Mouse (Mus musculus) forebrain, embryonic 14.5 days (tissue): Measurements from ENCODE around the gene Timm17a. TPM values are rescaled to one million over a fixed set of nuclear protein-coding genes. Genes with fewer than 3 reads are reported as not detected.
A peak's percentile ranks its signal among the peaks of the same experiment; 100 is the strongest.

ENCODE experiments used
- ATAC-seq: fragments of 200-750 bp; cut with Nextera tagmentation; 2 replicates; pipeline ENCODE4 v1.8.0; 2017; ENCODE audit warnings: mild to moderate bottlenecking, moderate library complexity
- DNase-seq: peaks from one replicate; pipeline ENCODE4 v3.0.0-alpha.2; 2015; ENCODE audit warnings: low spot score
- H3K27ac ChIP-seq: fragments of 300-500 bp; sonication (generic); 2 replicates; pipeline ENCODE4 v1.5.1; 2014; ENCODE audit warnings: low read depth, mild to moderate bottlenecking, control low read depth, low read length, moderate library complexity
- H3K27me3 ChIP-seq: fragments of 300-500 bp; sonication (generic); replicated peaks from 2 replicates; pipeline ENCODE4 v1.6.1; 2014; ENCODE audit warnings: low read length, control low read depth, mixed read lengths; ENCODE audit not compliant: control insufficient read depth, insufficient read depth
- H3K36me3 ChIP-seq: fragments of 300-500 bp; sonication (generic); 2 replicates; pipeline ENCODE4 v1.6.1; 2014; ENCODE audit warnings: low read length, control low read depth; ENCODE audit not compliant: control insufficient read depth, insufficient read depth
- H3K4me1 ChIP-seq: fragments of 300-500 bp; sonication (generic); 2 replicates; pipeline ENCODE4 v1.6.1; 2014; ENCODE audit warnings: antibody characterized with exemption, low read length, control low read depth; ENCODE audit not compliant: control insufficient read depth, insufficient read depth
- H3K4me2 ChIP-seq: fragments of 300-500 bp; sonication (generic); 2 replicates; pipeline ENCODE4 v1.6.1; 2014; ENCODE audit warnings: mild to moderate bottlenecking, control low read depth, low read length
- H3K4me3 ChIP-seq: fragments of 300-500 bp; sonication (generic); 2 replicates; pipeline ENCODE4 v1.5.1; 2014; ENCODE audit warnings: low read depth, low read length, control low read depth
- H3K9ac ChIP-seq: fragments of 300-500 bp; sonication (generic); 2 replicates; pipeline ENCODE4 v1.6.1; 2014; ENCODE audit warnings: mild to moderate bottlenecking, low read length, control low read depth, moderate library complexity
- H3K9me3 ChIP-seq: fragments of 300-500 bp; sonication (generic); replicated peaks from 2 replicates; pipeline ENCODE4 v1.6.1; 2016; ENCODE audit warnings: low read length, control low read depth, mixed read lengths; ENCODE audit not compliant: control insufficient read depth
- WGBS: fragments of 180-500 bp; shearing (Covaris S2); extraction: QIAGEN DNeasy Blood & Tissue Kit; methylation state at CpG from one replicate; pipeline ENCODE4 v1.1.7; 2014; 5-methylcytosine and 5-hydroxymethylcytosine counted together
- polyA plus RNA-seq: library from polyadenylated mRNA; unstranded; fragments of >200 nt; fragmentation: Nextera tagmentation; extraction: Ambion mirVana; gene quantifications from 2 replicates; pipeline ENCODE4 v1.2.1, GENCODE M21; 2014

The Timm17a gene
- polyA plus RNA-seq, 1 experiment from 2014 or later = 148 TPM

DNA sequence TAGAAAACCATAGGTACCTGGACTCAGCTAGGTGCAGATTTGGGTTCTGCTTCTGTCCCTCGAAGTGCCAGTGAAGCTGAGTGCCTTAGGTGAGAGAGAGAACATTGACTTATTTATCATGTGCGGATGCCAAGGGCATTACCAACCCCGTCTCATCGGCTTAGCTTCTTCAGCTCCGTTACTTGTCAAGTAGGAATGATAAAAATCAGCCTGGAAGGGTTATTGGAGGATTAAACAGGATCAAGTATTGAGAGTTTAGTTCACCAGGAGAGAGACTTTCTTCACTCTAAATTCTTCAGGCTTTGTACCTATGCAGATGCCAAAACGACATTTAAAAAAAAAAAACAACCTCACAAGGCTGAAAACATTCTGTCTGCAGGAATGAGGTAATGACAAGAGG, 17.0 kb upstream of the Timm17a start:
- no peaks in the 10 kb centered on the region for H3K9me3 ChIP-seq
- WGBS = 81% methylated on average over 6 of the region's 6 CpGs
- no peak for DNase-seq
- no peaks in the 10 kb centered on the region for H3K27me3 ChIP-seq
- H3K9ac ChIP-seq = no peak overlapping the region
- H3K36me3 ChIP-seq = no peaks in the 10 kb centered on the region
- no peak for ATAC-seq
- no peak overlapping the region for H3K4me3 ChIP-seq
- no peaks in the 10 kb centered on the region for H3K4me1 ChIP-seq
- H3K27ac ChIP-seq = no peak overlapping the region
- no peak overlapping the region for H3K4me2 ChIP-seq

DNA sequence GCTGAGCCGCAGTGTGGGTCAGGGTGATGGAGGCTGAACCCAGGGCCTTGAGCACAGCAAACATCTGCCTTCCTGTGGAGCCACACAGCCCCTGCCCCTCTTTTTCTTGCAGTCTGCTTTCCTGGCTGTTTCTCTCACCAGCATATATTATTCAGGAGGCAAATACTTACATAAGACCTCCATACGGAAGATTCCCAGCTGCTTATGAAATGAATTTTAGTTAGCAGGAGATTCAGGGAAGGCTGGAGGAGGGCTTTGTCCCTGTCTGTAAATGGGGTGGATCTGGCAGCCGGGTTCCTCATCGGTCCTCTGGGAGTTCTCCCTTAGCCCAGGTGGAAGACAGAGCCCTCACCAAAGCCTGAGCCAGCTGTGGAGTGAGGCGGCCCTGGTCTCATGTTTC, 14.8 kb upstream of the Timm17a start:
- no peaks in the 10 kb centered on the region for H3K4me1 ChIP-seq
- H3K36me3 ChIP-seq = no peaks in the 10 kb centered on the region
- no peak overlapping the region for H3K27ac ChIP-seq
- no peak for ATAC-seq
- no peak overlapping the region for H3K9ac ChIP-seq
- no peaks in the 10 kb centered on the region for H3K9me3 ChIP-seq
- no peak overlapping the region for H3K4me2 ChIP-seq
- DNase-seq = no peak
- no peak overlapping the region for H3K4me3 ChIP-seq
- no peaks in the 10 kb centered on the region for H3K27me3 ChIP-seq
- 77% methylated on average over 5 of the region's 5 CpGs for WGBS

DNA sequence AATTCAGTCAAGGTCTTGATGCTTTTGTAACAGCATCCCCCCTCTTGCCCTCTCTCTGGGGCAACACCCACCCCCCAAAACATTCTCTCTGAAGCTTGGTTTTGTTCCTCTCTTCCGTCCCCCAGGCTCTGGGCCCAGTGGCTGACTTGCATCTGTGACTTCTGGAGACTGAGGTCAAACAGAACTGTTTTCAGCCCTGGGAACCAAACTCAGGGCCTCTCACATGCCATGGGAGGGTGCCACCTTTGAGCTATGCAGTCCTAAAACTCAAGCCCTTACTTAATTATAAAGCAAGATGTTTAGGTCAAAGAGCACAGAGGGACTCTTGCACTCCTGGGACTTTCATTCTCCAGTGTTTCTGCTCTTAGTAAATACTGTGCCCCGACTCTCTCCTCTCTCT, 12.4 kb upstream of the Timm17a start:
- Histone ChIP-seq H3K9me3 (no peaks in the 10 kb centered on the region), H3K4me1 (no peaks in the 10 kb centered on the region), H3K4me2 (no peak overlapping the region), H3K9ac (no peak overlapping the region), H3K36me3 (no peaks in the 10 kb centered on the region), H3K27me3 (no peaks in the 10 kb centered on the region), H3K27ac (no peak overlapping the region), H3K4me3 (no peak overlapping the region)
- ATAC-seq (no peak), DNase-seq (no peak)
- 95% methylated on average over 2 of the region's 2 CpGs for WGBS

DNA sequence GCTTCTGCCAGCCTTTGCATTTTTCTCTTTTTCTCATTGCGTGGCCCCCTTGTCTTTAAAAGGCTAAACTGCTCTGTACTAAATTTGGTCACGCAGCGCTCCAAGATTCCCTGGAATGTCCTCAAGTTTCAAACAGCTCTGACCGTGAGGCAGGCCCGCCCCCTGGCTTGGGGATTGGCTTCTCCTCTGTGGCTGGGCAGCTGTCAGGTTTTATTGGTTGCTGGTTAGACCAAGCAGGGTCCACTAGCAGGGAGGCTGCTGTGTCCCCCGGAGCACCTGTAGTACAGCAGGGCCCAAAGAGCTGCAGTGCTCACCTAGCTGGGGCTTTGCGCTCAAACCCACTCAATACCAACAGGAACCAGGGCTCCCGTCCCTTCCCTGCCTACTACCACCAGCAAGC, 11.0 kb upstream of the Timm17a start, which contains the start of gene Lmod1:
Gene Lmod1 (plus strand): TSS at position 237 of the 400 bp plus-strand sequence.
- no peak within 1 kb of the TSS for H3K4me2 ChIP-seq
- no peak within 1 kb of the TSS for H3K4me3 ChIP-seq
- no peak within 1 kb of the TSS for H3K9ac ChIP-seq
- H3K9me3 ChIP-seq = no peaks in the 10 kb centered on the region
- WGBS = 20% methylated on average over 8 of the region's 8 CpGs
- no peak for DNase-seq
- no peak for ATAC-seq
- no peaks in the 10 kb centered on the region for H3K36me3 ChIP-seq
- no peak within 1 kb of the TSS for H3K27ac ChIP-seq
- H3K4me1 ChIP-seq = no peaks in the 10 kb centered on the region
- H3K27me3 ChIP-seq = no peaks in the 10 kb centered on the region

DNA sequence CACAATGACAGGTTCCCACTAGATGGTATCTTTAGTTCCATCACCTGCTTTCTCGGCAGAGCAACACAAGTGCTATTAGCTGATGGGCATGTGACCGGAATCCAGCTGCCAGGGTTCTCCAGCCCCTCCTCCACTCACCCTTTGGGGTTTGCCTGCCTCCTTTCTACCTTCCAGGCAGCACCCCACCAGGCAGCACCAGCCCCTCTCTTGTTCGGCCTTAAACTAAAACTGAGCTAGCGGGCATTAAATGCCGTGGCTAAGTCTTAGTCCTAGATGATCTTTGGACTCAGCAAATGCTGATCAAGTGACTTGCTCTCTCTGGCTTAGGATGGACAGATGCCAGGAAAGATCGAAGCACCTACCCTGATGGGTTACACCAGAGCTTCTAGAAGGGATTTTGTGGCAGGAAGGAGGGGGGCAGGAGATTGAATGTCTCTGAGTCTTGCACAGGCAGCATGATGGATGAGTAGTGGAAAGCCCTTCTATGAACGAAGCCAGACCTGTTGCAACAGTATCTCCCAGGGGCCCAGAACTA, 9.9 kb upstream of the Timm17a start:
- DNase-seq (no peak), ATAC-seq (no peak)
- 88% methylated on average over 7 of the region's 7 CpGs for WGBS
- Histone ChIP-seq H3K4me2 (no peak overlapping the region), H3K36me3 (no peaks in the 10 kb centered on the region), H3K9me3 (no peaks in the 10 kb centered on the region), H3K27me3 (no peaks in the 10 kb centered on the region), H3K27ac (no peak overlapping the region), H3K4me1 (no peaks in the 10 kb centered on the region), H3K9ac (no peak overlapping the region), H3K4me3 (no peak overlapping the region)

DNA sequence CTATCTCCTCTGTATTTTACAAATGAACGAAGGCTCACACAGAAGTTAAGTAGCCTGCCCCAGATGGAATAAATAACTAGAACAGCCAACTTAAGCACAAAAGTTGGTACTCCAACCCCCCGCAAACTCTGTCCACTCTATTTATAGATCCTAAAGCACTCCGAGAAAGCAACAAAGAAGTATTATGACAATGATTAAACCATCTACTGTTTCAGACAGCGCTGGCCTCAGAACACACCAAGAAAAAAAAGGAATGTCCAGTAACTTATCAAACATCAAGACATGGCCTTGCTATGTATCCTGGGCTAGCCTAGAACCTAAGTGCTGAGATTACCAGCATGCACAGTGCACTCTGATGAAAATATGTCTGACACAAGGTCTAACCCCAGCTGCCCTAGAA, 1.4 kb downstream of the Timm17a start:
- peak overlapping the region; percentile 97; the same call in 1 of the 2 replicates for H3K9ac ChIP-seq
- no peak for DNase-seq

DNA sequence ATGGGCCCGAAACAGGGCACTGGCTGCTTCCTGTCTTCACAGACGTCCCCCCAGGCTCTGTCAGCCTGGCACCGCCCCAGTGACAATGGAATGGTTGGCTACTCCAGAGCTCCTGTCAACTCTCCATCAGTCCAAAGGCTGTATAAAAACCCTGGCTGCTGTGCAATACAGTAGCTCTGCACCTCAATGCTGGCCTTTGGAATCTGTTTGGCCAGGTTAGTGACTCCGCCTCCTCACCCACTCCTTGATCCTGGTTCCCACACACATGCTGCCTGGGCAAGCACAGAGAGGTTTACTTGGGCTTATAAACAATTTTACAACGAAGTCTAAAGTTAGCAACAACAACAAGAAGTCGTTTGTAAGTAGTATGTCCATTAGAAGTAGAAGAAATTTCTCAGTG, 2.2 kb downstream of the Timm17a start:
- WGBS = 75% methylated on average over 6 of the region's 6 CpGs
- ATAC-seq (no peak), DNase-seq (no peak)
- Histone ChIP-seq H3K36me3 (peaks cover 30% of the 10 kb centered on the region), H3K4me1 (peaks cover 10% of the 10 kb centered on the region), H3K9ac (no peak overlapping the region), H3K9me3 (no peaks in the 10 kb centered on the region), H3K27ac (no peak overlapping the region), H3K4me2 (no peak overlapping the region), H3K27me3 (no peaks in the 10 kb centered on the region), H3K4me3 (no peak overlapping the region)

More for the DNA sequence above, 1.4 kb downstream of the Timm17a start:
- Histone ChIP-seq H3K36me3 (peaks cover 23% of the 10 kb centered on the region), H3K9me3 (no peaks in the 10 kb centered on the region), H3K27ac (no peak overlapping the region), H3K4me2 (peak overlapping the region; percentile 91), H3K4me3 (peak overlapping the region; percentile 95; the same call in 1 of the 2 replicates), H3K27me3 (no peaks in the 10 kb centered on the region), H3K4me1 (peaks cover 10% of the 10 kb centered on the region)
- ATAC-seq = no peak
- 91% methylated on average over 4 of the region's 4 CpGs for WGBS

DNA sequence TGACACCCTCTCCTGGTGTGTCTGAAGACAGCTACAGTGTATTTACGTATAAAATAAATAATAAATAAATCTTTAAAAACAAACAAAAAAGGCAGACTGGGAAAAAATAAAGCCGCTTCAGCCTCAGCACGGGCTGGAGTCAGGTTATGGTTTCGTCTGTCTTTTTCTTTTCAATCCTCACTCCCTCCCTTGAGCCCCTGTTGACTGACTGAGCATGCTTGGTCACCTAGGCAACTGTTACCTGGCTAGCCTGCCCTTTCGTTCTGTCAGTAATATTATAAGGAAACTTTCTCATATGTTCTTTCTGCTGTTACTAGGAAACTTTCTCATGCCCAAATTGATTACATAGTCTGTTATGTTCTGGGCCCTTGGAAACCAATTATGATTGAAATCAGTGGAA, 22.7 kb downstream of the Timm17a start:
- no peak overlapping the region for H3K4me2 ChIP-seq
- H3K9me3 ChIP-seq = no peaks in the 10 kb centered on the region; the same call in 1 of the 2 replicates
- ATAC-seq = no peak
- 79% methylated on average over 5 of the region's 5 CpGs for WGBS
- H3K36me3 ChIP-seq = peaks cover 8% of the 10 kb centered on the region
- H3K4me1 ChIP-seq = no peaks in the 10 kb centered on the region
- no peak overlapping the region for H3K4me3 ChIP-seq
- no peak overlapping the region for H3K27ac ChIP-seq
- no peak for DNase-seq
- H3K9ac ChIP-seq = no peak overlapping the region
- H3K27me3 ChIP-seq = no peaks in the 10 kb centered on the region

DNA sequence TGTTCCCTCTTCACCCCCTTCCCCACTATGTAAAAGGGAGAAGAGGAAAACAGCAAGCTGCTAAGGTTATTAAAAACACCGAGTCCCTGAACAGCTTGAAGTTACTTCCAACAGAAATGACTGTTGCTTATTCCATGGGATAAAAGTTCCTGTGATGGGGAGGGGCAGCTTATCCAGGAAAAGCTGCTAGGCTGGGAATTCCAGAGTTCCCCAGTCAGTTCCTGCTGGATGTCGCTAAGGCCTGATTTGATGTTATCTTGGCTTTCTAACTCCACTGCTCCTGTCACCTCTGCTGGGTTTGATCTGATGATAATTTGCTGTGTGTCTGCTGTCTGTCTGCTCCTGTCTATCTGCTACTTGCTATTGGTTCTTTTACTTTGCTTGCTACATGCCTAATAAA, 27.3 kb downstream of the Timm17a start:
- Histone ChIP-seq H3K27ac (no peak overlapping the region), H3K27me3 (no peaks in the 10 kb centered on the region), H3K4me1 (peaks cover 12% of the 10 kb centered on the region), H3K4me2 (no peak overlapping the region), H3K9ac (no peak overlapping the region), H3K36me3 (no peaks in the 10 kb centered on the region), H3K9me3 (no peaks in the 10 kb centered on the region), H3K4me3 (no peak overlapping the region)
- WGBS = 86% methylated on average over 2 of the region's 2 CpGs
- ATAC-seq (no peak), DNase-seq (no peak)
